Mouse (Mus musculus): ENCODE measurements around the gene Iqcd. TPM values are rescaled to one million over a fixed set of nuclear protein-coding genes. Genes with fewer than 3 reads are reported as not detected.

Iqcd gene
- polyA plus RNA-seq, 1 experiment from 2014 or later, result 1.1 TPM

DNA sequence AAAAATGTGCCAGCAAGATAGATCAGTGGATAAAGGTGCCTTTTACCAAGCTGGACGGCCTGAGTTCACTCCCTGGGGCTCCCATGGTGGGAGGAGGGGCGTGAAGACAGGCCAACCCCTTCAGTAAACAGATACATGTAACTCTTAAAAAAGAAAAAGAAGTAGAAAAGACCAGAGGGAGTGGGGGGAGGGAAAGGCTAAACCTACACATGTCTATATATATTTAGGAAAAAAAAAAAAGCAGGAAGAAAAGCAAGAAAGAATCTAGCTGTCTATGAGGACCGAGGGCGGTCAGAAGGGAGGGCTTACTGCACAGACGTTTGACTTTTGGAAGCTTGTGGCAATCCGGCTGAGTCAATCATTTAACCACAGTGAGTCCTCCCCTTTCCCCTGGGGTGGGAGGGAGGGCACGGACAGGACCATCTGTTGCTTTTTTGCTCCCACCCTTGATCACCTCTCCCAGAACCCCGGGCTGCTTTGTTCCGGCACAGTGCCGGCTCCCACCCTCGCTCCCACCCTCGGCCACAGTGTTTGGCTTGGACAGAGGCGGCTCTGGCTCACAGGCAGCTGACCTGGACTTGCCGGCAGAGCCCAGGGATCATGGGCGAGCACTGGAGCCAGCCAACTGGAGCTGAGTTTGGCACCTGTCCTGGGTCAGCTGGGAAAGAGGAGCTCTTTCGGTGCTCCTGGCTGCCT lies 28.1 kb upstream of the Iqcd start:
- no peaks in the 10 kb centered on the region for H3K9me3 ChIP-seq (ENCODE audit: control insufficient read depth, low read length)
- 29% methylated on average over 16 of the region's 16 CpGs for WGBS
- no peaks in the 10 kb centered on the region for H3K27me3 ChIP-seq (ENCODE audit: control insufficient read depth, insufficient read depth, low read length)
- peak overlapping the region; percentile 6; the same call in 1 of the 2 replicates for H3K9ac ChIP-seq (ENCODE audit: low read length)
- ATAC-seq (replicated peaks; ENCODE audit: low FRiP score) (no peak), DNase-seq (ENCODE audit: low spot score) (peak; percentile 67)
- H3K36me3 ChIP-seq (ENCODE audit: control insufficient read depth, insufficient read depth, low read length), result no peaks in the 10 kb centered on the region; the same call in 1 of the 2 replicates
- peaks cover 12% of the 10 kb centered on the region for H3K4me1 ChIP-seq (replicated peaks; ENCODE audit: control insufficient read depth, insufficient read depth, low read length)
- no peak overlapping the region for H3K4me2 ChIP-seq (ENCODE audit: low read depth, low read length, severe bottlenecking)
- peak overlapping the region; percentile 6; the same call in 1 of the 2 replicates for H3K27ac ChIP-seq (ENCODE audit: low read depth, low read length)
- H3K4me3 ChIP-seq (ENCODE audit: low read depth, low read length), result no peak overlapping the region

DNA sequence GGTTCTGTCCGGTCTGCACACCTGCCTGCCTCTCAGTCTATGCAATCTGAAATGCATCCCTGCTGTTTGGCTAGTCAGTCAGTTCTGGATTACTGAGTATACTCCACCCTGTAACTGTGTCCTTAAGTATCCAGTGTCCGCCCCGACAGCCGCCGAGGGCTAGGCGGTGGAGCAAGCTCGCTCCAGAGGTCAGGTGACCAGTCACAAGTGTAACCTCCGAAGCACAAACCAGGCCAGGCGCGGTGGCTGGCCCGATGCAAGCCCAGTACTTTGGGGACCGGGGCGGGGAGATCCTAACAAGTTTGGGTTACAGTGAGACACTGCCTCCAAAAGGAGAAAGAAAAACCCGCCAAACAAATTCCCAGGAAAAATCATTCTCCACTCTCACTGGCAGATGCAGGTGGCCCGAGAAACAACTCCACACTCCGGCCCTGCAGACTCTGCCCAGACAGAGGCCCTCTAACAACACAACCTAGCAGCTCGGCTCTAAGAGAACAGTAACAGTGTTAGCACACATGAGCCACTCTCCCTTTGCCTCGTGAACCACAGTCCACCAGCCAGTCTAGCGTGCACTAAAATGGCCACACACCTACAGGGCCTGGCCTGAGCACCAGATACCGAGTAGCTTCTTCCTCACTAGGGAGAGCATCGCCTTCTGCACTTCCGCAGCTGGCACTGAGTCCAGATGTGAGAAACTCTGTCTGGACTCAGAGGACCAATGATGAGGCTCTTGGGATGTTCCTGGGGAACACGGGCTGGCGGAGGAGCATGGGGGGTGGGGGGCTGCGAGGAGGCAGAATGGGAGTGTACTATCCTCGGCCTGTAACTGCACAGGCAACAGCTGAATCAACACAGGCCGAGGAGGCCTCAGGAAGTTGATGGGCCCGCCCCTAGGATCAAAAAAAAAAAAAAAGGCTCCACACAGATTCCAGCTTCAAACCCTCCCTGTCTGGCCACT lies 25.6 kb upstream of the Iqcd start:
- Histone ChIP-seq H3K9ac (ENCODE audit: low read length) (no peak overlapping the region), H3K4me1 (replicated peaks; ENCODE audit: control insufficient read depth, insufficient read depth, low read length) (peaks cover 36% of the 10 kb centered on the region), H3K27ac (ENCODE audit: low read depth, low read length) (no peak overlapping the region), H3K27me3 (ENCODE audit: control insufficient read depth, insufficient read depth, low read length) (no peaks in the 10 kb centered on the region), H3K9me3 (ENCODE audit: control insufficient read depth, low read length) (no peaks in the 10 kb centered on the region), H3K4me3 (ENCODE audit: low read depth, low read length) (no peak overlapping the region), H3K36me3 (ENCODE audit: control insufficient read depth, insufficient read depth, low read length) (no peaks in the 10 kb centered on the region), H3K4me2 (ENCODE audit: low read depth, low read length, severe bottlenecking) (no peak overlapping the region)
- DNase-seq (ENCODE audit: low spot score), result no peak
- ATAC-seq (replicated peaks; ENCODE audit: low FRiP score), result no peak
- 64% methylated on average over 28 of the region's 28 CpGs for WGBS

DNA sequence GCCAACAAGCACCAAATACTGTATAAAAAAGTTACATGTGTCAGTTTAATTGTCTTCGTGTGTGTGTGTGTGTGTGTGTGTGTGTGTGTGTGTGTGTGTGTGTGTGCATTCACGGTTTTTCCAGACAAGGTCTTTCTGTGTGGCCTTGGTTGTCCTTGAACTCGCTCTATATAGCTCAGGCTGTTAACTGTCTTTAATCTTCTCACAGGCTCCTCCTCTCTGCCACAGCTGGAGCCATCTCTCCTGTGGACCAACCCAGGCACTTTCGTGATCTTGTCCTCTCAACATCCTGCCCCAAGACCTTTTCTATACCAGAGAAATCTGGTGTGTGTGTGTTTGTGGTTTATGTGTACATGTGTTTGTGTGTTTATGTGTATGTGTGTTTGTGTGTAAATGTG lies 24.9 kb upstream of the Iqcd start:
- H3K4me1 ChIP-seq (replicated peaks; ENCODE audit: control insufficient read depth, insufficient read depth, low read length), result peaks cover 41% of the 10 kb centered on the region
- no peaks in the 10 kb centered on the region for H3K36me3 ChIP-seq (ENCODE audit: control insufficient read depth, insufficient read depth, low read length)
- no peak overlapping the region for H3K27ac ChIP-seq (ENCODE audit: low read depth, low read length)
- no peak overlapping the region for H3K4me2 ChIP-seq (ENCODE audit: low read depth, low read length, severe bottlenecking)
- DNase-seq (ENCODE audit: low spot score), result no peak
- no peak for ATAC-seq (replicated peaks; ENCODE audit: low FRiP score)
- 62% methylated on average over 4 of the region's 4 CpGs for WGBS
- no peak overlapping the region for H3K9ac ChIP-seq (ENCODE audit: low read length)
- H3K27me3 ChIP-seq (ENCODE audit: control insufficient read depth, insufficient read depth, low read length), result no peaks in the 10 kb centered on the region
- no peak overlapping the region for H3K4me3 ChIP-seq (ENCODE audit: low read depth, low read length)
- H3K9me3 ChIP-seq (ENCODE audit: control insufficient read depth, low read length), result no peaks in the 10 kb centered on the region

DNA sequence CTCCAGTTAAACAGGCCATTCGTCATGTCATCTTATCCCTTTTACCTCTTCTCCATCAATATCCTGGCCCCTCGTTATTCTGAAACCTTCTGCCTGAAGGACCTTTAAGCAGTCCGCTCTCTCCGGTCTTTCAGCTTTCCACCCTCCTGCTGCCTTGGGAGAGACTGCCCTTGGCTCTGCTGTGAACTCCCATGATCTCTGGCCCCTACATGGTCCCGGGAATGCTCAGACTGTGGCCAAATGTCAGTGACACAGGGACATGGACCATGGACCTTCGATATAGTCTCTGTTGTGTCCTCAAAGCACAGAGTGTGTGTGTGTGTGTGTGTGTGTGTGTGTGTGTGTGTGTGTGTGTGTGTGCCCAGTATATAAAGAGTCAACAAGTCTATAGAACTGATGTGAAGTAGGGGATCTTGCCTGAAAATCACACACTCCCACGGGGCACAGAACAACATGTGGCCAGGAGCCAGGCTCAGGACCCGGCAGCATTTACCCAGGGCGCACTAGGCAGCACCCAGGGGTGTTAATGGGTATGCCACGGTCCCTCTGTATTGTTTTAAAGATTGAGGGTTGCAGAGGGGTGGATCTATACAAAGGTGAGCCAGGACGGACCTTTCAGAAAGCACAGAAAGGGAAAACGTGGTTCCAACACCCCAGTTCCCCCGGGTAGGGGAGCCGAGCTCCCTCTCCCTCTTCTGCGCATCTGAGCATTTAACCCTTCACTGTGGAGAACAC lies 23.5 kb upstream of the Iqcd start:
- ATAC-seq (replicated peaks; ENCODE audit: low FRiP score), result no peak
- 42% methylated on average over 15 of the region's 15 CpGs for WGBS
- H3K9ac ChIP-seq (ENCODE audit: low read length), result peak overlapping the region; percentile 3; the same call in 1 of the 2 replicates
- H3K36me3 ChIP-seq (ENCODE audit: control insufficient read depth, insufficient read depth, low read length), result no peaks in the 10 kb centered on the region
- no peaks in the 10 kb centered on the region for H3K27me3 ChIP-seq (ENCODE audit: control insufficient read depth, insufficient read depth, low read length)
- no peak for DNase-seq (ENCODE audit: low spot score)
- H3K4me1 ChIP-seq (replicated peaks; ENCODE audit: control insufficient read depth, insufficient read depth, low read length), result peaks cover 39% of the 10 kb centered on the region
- no peaks in the 10 kb centered on the region for H3K9me3 ChIP-seq (ENCODE audit: control insufficient read depth, low read length)
- no peak overlapping the region for H3K4me2 ChIP-seq (ENCODE audit: low read depth, low read length, severe bottlenecking)
- H3K4me3 ChIP-seq (ENCODE audit: low read depth, low read length), result no peak overlapping the region
- H3K27ac ChIP-seq (ENCODE audit: low read depth, low read length), result peak overlapping the region; percentile 47

DNA sequence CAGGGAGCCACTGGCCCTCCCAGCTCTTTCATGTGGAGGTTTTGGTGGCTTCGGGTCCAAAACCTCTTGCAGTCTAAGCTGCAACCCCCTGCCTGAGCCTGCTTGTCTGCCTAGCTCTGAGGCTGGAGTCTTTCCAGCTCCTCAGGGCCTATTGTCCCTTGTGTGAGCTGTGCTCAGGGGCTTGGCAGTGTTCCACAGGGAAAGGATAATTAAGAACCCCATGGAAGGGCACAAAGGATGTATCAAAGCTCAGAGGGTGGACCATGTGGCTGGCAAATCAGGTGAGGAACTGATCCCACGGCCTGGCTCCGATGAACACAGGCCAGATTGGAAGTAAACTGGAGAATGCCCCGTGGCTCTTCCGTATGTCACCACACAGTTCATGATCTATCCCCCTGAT lies 22.7 kb upstream of the Iqcd start:
- peak; percentile 63 for DNase-seq (ENCODE audit: low spot score)
- no peak overlapping the region for H3K4me3 ChIP-seq (ENCODE audit: low read depth, low read length)

DNA sequence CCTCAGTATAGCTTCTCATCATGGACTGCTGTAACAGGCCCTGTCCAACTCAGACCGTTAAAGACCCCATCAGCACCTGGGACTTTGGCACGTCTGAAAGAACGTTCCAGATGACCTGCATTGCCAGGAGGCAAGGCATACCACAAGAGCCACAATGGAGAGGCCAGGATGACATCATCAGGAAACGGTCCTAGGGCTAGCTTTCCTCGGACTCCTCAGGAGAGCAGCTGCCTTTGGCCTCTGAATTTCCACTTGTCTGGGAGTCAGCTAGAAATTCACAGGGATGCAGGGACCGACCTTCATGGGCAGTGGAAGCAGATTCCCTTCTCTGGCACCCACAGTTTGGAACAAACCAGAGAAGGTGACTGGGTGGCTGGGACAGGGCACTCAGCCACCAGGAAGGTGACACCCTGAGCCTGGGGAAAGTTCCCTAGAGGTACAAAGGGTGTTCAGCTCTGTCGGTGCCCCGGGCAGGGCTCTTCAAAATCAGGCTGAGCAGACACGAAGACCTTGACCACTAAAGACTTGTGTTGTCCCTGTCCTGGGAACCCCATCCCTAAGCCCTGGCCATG lies 22.0 kb upstream of the Iqcd start:
- peaks cover 39% of the 10 kb centered on the region for H3K4me1 ChIP-seq (replicated peaks; ENCODE audit: control insufficient read depth, insufficient read depth, low read length)
- no peak overlapping the region for H3K4me3 ChIP-seq (ENCODE audit: low read depth, low read length)
- peak; percentile 28 for ATAC-seq (replicated peaks; ENCODE audit: low FRiP score)
- no peaks in the 10 kb centered on the region for H3K27me3 ChIP-seq (ENCODE audit: control insufficient read depth, insufficient read depth, low read length)
- H3K9ac ChIP-seq (ENCODE audit: low read length), result peak overlapping the region; percentile 27; the same call in 1 of the 2 replicates
- WGBS, result 45% methylated on average over 9 of the region's 9 CpGs
- no peak for DNase-seq (ENCODE audit: low spot score)
- no peaks in the 10 kb centered on the region for H3K36me3 ChIP-seq (ENCODE audit: control insufficient read depth, insufficient read depth, low read length)
- H3K27ac ChIP-seq (ENCODE audit: low read depth, low read length), result peak overlapping the region; percentile 47
- no peak overlapping the region for H3K4me2 ChIP-seq (ENCODE audit: low read depth, low read length, severe bottlenecking)
- no peaks in the 10 kb centered on the region for H3K9me3 ChIP-seq (ENCODE audit: control insufficient read depth, low read length)

More for the DNA sequence above, 22.7 kb upstream of the Iqcd start:
- H3K4me2 ChIP-seq (ENCODE audit: low read depth, low read length, severe bottlenecking), result no peak overlapping the region
- ATAC-seq (replicated peaks; ENCODE audit: low FRiP score), result peak; percentile 77
- WGBS, result 31% methylated on average over 5 of the region's 5 CpGs
- H3K9me3 ChIP-seq (ENCODE audit: control insufficient read depth, low read length), result no peaks in the 10 kb centered on the region
- peaks cover 38% of the 10 kb centered on the region for H3K4me1 ChIP-seq (replicated peaks; ENCODE audit: control insufficient read depth, insufficient read depth, low read length)
- peak overlapping the region; percentile 47 for H3K27ac ChIP-seq (ENCODE audit: low read depth, low read length)
- H3K27me3 ChIP-seq (ENCODE audit: control insufficient read depth, insufficient read depth, low read length), result no peaks in the 10 kb centered on the region
- no peaks in the 10 kb centered on the region for H3K36me3 ChIP-seq (ENCODE audit: control insufficient read depth, insufficient read depth, low read length)
- H3K9ac ChIP-seq (ENCODE audit: low read length), result peak overlapping the region; percentile 27; the same call in 1 of the 2 replicates

DNA sequence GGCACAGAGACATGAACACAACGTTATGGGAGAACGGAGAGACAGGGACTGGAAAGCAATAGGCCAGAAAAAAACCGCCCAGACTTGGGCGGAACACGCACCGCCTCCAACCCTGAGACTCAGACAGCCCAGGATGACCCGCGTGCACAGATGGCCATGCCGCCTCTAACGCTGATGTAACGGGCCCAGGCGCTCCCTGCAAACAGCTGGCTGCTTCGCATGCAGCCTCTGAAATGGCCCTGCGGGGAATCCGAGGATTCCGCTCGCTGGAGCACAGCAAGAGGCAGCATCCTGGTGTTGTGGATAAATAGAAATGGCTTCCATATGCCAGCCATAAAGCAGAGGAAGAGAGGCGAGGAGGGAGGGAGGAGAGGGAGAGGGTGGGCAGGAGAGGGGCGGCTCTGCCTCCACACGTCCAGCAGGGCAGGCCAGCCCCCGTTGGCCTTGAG lies 21.5 kb upstream of the Iqcd start:
- WGBS, result 19% methylated on average over 21 of the region's 21 CpGs
- DNase-seq (ENCODE audit: low spot score) (peak; percentile 76), ATAC-seq (replicated peaks; ENCODE audit: low FRiP score) (peak; percentile 63)
- Histone ChIP-seq H3K4me3 (ENCODE audit: low read depth, low read length) (no peak overlapping the region), H3K27me3 (ENCODE audit: control insufficient read depth, insufficient read depth, low read length) (no peaks in the 10 kb centered on the region), H3K9ac (ENCODE audit: low read length) (peak overlapping the region; percentile 39; the same call in 1 of the 2 replicates), H3K9me3 (ENCODE audit: control insufficient read depth, low read length) (no peaks in the 10 kb centered on the region), H3K36me3 (ENCODE audit: control insufficient read depth, insufficient read depth, low read length) (no peaks in the 10 kb centered on the region), H3K4me2 (ENCODE audit: low read depth, low read length, severe bottlenecking) (no peak overlapping the region), H3K4me1 (replicated peaks; ENCODE audit: control insufficient read depth, insufficient read depth, low read length) (peaks cover 39% of the 10 kb centered on the region), H3K27ac (ENCODE audit: low read depth, low read length) (peak overlapping the region; percentile 47)

DNA sequence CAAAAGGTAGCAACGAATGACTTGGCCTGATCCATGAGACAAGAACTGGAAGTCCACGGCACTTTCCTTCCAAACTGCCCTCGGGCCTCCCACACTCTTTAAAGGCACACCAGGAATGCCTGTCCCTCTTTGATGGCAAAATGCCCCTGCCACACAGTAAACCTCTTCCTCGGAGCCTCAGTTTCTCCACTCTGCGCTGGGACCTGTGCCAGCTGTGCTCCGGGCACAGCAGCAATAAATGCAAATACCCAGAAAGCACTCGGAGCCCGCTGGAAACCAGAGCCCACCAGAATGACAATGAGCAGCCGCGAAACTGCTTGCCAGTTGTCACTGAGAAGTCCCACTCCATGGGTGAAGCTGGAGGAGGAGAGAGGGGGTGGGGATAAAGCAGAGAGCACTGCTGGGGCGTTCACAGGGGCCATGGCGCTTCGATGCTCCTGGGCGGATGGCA lies 21.0 kb upstream of the Iqcd start:
- WGBS, result 62% methylated on average over 14 of the region's 14 CpGs
- Histone ChIP-seq H3K9me3 (ENCODE audit: control insufficient read depth, low read length) (no peaks in the 10 kb centered on the region), H3K4me2 (ENCODE audit: low read depth, low read length, severe bottlenecking) (no peak overlapping the region), H3K4me3 (ENCODE audit: low read depth, low read length) (no peak overlapping the region), H3K9ac (ENCODE audit: low read length) (peak overlapping the region; percentile 39; the same call in 1 of the 2 replicates), H3K36me3 (ENCODE audit: control insufficient read depth, insufficient read depth, low read length) (no peaks in the 10 kb centered on the region), H3K27me3 (ENCODE audit: control insufficient read depth, insufficient read depth, low read length) (no peaks in the 10 kb centered on the region), H3K27ac (ENCODE audit: low read depth, low read length) (peak overlapping the region; percentile 47), H3K4me1 (replicated peaks; ENCODE audit: control insufficient read depth, insufficient read depth, low read length) (peaks cover 39% of the 10 kb centered on the region)
- DNase-seq (ENCODE audit: low spot score), result no peak
- no peak for ATAC-seq (replicated peaks; ENCODE audit: low FRiP score)

All from forebrain, embryonic 11.5 days (tissue).